Mouse (Mus musculus) hindbrain, embryonic 12.5 days (tissue): ENCODE data around the gene Dnpep. TPM values are rescaled to one million over a fixed set of nuclear protein-coding genes. Genes with fewer than 3 reads are reported as not detected.

Source experiments
- ATAC-seq: fragments of 200-750 bp; cut with Nextera tagmentation; 2 replicates; pipeline ENCODE4 v1.8.0; 2017; ENCODE audit warnings: moderate TSS enrichment; ENCODE audit not compliant: low FRiP score
- H3K27ac ChIP-seq: fragments of 300-500 bp; sonication (generic); 2 replicates; pipeline ENCODE4 v1.5.1; 2016; ENCODE audit warnings: mild to moderate bottlenecking
- H3K27me3 ChIP-seq: fragments of 300-500 bp; sonication (generic); 2 replicates; pipeline ENCODE4 v1.6.1; 2016; ENCODE audit warnings: mild to moderate bottlenecking
- H3K36me3 ChIP-seq: fragments of 300-500 bp; sonication (generic); 2 replicates; pipeline ENCODE4 v1.6.1; 2016; ENCODE audit warnings: mild to moderate bottlenecking
- H3K4me1 ChIP-seq: fragments of 300-500 bp; sonication (generic); 2 replicates; pipeline ENCODE4 v1.6.1; 2016
- H3K4me2 ChIP-seq: fragments of 300-500 bp; sonication (generic); replicated peaks from 2 replicates; pipeline ENCODE4 v1.6.1; 2016; ENCODE audit warnings: mild to moderate bottlenecking
- H3K4me3 ChIP-seq: fragments of 300-500 bp; sonication (generic); 2 replicates; pipeline ENCODE4 v1.5.1; 2016; ENCODE audit warnings: mild to moderate bottlenecking
- H3K9ac ChIP-seq: fragments of 300-500 bp; sonication (generic); 2 replicates; pipeline ENCODE4 v1.6.1; 2016; ENCODE audit warnings: mild to moderate bottlenecking, moderate library complexity
- H3K9me3 ChIP-seq: fragments of 300-500 bp; sonication (generic); replicated peaks from 2 replicates; pipeline ENCODE4 v1.6.1; 2016; ENCODE audit warnings: mild to moderate bottlenecking
- WGBS: fragments of 180-500 bp; shearing (Covaris S2); methylation state at CpG from one replicate; pipeline ENCODE4 v1.1.7; 2016; 5-methylcytosine and 5-hydroxymethylcytosine counted together
- polyA plus RNA-seq: library from polyadenylated mRNA; unstranded; fragments of >200 nt; fragmentation: Nextera tagmentation; extraction: Ambion mirVana; gene quantifications from 2 replicates; pipeline ENCODE4 v1.2.1, GENCODE M21; 2016

Gene Dnpep
- polyA plus RNA-seq: 173 and 175 TPM in 2 replicates

DNA sequence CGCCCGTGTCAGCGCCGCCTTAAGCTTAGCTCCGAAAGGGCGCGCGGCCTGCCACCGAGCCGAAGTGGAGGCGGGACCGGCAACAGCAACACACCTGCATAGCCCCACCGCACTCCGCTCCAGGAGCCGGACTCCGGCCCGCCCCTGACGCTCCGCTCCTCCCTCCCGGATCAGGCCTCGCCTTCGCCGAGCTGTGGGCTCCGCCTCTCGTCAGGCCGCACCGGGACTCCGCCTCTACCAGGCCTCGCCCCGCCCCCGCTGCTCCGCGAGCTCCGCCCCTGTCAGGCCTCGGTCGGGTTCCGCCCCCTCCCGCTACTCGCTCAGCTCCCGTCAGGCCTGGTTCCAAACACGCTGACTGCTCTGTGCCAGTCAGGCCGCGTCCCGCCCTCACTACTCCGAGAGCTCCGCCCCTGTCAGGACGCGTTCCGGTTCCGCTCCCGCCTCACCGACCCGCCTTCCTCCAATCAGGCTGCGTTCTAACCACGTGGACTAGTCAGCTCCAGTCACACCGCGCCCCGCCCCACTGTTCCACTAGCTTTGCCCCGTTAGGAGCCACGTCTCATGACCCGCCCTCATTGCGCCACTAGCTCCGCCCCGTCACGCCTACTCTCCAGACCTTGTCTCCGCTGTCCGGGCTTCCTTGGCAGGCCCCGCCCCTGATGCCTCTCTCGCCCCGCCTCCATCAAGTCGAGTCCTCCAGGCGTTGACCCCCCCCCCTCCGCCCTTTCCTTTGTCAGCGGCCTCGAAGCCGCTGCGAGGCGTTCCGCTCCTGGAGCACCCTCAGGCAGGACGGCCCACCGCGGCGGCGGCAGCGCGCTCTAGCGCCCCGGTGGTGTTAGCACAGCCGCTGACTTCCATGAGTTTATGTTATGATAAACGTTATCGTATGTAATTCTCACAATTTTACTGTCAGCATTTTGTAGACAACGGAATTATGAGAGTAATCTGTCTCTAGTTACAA lies at the start of gene Dnpep:
Dnpep (minus strand) TSS at position 750 of the 961 bp plus-strand sequence.
- H3K9ac ChIP-seq: peak within 1 kb of the TSS; percentile 73

DNA sequence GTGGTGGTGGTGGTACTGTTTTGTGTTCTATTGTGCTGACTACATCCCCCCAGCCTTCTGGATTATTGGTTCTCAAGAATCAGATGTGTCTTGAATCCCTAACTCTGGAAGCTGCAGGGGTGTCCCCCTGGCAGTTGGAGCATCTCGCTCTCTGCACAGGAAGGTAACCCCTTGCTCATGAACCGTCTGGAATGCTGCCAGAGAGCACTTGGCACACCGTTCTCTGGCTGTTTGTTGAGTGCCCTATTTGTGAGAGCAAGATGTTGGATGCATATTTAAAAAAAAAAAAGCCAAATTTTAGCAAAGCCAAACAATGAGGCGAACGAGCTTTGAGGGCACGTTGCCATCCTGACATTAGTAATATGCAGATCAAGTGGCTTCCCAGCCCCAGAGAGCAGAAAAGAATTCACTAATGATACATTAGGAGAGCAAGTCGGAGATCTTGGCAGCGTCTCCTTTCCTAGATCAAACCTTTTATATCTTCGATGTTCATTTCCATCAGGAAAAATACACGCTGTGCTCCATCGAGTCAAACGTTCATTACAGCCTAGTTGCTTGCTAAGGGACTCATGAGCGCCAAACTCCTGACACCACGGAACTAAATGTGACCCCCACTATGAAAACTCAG lies 47.8 kb upstream of the Dnpep start:
- no peak overlapping the region for H3K9ac ChIP-seq
- 88% methylated on average over 14 of the region's 14 CpGs for WGBS
- ATAC-seq: no peak
- H3K4me3 ChIP-seq: no peak overlapping the region
- H3K4me1 ChIP-seq: peaks cover 14% of the 10 kb centered on the region
- no peak overlapping the region for H3K4me2 ChIP-seq
- peaks cover 39% of the 10 kb centered on the region for H3K27me3 ChIP-seq
- no peak overlapping the region for H3K27ac ChIP-seq
- H3K9me3 ChIP-seq: no peaks in the 10 kb centered on the region
- no peaks in the 10 kb centered on the region for H3K36me3 ChIP-seq

More for the DNA sequence above, at the start of gene Dnpep:
- under 1% methylated on average over 91 of the region's 92 CpGs for WGBS
- Histone ChIP-seq H3K4me3 (peak within 1 kb of the TSS; percentile 69), H3K4me2 (peak within 1 kb of the TSS; percentile 79), H3K27ac (peak within 1 kb of the TSS; percentile 94), H3K4me1 (peaks cover 9% of the 10 kb centered on the region), H3K9me3 (no peaks in the 10 kb centered on the region), H3K36me3 (peaks cover 27% of the 10 kb centered on the region), H3K27me3 (no peaks in the 10 kb centered on the region)
- peak; percentile 99 for ATAC-seq

DNA sequence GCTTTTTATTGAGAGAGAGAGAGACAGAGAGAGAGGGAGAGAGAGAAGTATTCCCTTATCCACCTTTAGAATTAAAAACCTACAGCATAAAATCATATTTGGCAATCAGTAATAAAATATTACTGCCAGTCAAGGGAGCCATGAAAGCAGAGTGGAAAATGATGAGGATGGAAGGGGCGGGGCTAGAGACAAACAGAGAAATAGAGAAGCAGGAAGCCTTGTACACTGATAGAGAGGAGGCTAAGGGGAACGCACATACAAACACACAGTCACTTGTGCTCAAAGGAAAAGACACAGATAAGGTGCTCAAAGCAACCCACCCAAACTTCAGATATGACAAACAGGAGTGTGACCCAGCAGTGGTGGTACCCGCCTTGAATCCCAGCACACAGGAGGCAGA lies 46.1 kb upstream of the Dnpep start:
- H3K4me3 ChIP-seq: no peak overlapping the region
- no peak overlapping the region for H3K9ac ChIP-seq
- WGBS: 84% methylated on average over 3 of the region's 3 CpGs
- H3K4me2 ChIP-seq: no peak overlapping the region
- H3K36me3 ChIP-seq: no peaks in the 10 kb centered on the region
- H3K9me3 ChIP-seq: no peaks in the 10 kb centered on the region
- H3K4me1 ChIP-seq: peaks cover 14% of the 10 kb centered on the region
- no peak overlapping the region for H3K27ac ChIP-seq
- H3K27me3 ChIP-seq: peaks cover 48% of the 10 kb centered on the region
- ATAC-seq: no peak

DNA sequence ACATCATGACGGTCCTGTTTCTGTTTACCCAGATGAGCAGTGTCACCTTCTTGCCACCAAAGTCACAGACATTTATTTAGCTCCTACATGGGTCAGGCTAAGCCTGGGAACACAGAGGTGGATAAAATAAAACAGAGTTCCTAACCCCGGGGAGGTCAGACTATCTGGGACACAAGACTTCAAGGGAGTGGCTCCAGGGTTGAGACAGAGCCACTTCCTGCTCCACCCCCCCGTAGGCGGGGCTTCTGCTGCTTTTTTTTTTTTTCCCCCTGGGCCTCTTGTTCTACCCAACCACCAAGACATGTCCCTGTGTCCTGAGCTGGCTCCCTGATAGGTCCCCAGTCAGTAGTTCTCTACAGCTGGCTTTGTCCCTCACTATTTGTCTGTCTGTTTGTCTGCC lies 44.0 kb upstream of the Dnpep start:
- no peak overlapping the region for H3K27ac ChIP-seq
- H3K4me1 ChIP-seq: peaks cover 14% of the 10 kb centered on the region
- ATAC-seq: no peak
- peaks cover 56% of the 10 kb centered on the region for H3K27me3 ChIP-seq
- H3K4me3 ChIP-seq: no peak overlapping the region
- no peaks in the 10 kb centered on the region for H3K36me3 ChIP-seq
- no peak overlapping the region for H3K4me2 ChIP-seq
- WGBS: 52% methylated on average over 4 of the region's 4 CpGs
- no peaks in the 10 kb centered on the region for H3K9me3 ChIP-seq
- no peak overlapping the region for H3K9ac ChIP-seq

DNA sequence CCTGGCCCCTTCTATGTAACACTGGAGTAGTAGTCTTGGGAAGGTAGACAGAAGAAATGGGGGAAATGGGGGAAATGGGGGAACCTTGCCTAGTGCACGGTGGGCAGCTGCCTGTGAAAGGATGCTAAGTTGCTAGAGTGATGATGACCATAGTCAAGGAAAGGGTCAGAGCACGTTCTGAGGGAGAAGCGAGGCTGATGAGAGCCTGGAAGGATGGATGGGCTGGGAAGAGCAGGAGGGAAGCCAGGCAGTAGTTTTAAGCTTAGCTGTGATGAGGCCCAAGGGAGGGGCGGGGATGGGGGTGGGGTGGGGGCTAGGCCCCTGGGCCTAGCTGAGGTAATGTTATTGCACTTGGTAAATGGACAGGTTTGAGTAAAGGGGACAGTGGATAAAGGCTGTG lies 43.3 kb upstream of the Dnpep start:
- H3K4me1 ChIP-seq: peaks cover 14% of the 10 kb centered on the region
- ATAC-seq: no peak
- no peak overlapping the region for H3K9ac ChIP-seq
- no peak overlapping the region for H3K27ac ChIP-seq
- WGBS: 44% methylated on average over 4 of the region's 4 CpGs
- no peaks in the 10 kb centered on the region for H3K9me3 ChIP-seq
- no peaks in the 10 kb centered on the region for H3K36me3 ChIP-seq
- peak overlapping the region; percentile 49 for H3K4me2 ChIP-seq
- H3K4me3 ChIP-seq: no peak overlapping the region; the same call in 1 of the 2 replicates
- H3K27me3 ChIP-seq: peaks cover 56% of the 10 kb centered on the region

DNA sequence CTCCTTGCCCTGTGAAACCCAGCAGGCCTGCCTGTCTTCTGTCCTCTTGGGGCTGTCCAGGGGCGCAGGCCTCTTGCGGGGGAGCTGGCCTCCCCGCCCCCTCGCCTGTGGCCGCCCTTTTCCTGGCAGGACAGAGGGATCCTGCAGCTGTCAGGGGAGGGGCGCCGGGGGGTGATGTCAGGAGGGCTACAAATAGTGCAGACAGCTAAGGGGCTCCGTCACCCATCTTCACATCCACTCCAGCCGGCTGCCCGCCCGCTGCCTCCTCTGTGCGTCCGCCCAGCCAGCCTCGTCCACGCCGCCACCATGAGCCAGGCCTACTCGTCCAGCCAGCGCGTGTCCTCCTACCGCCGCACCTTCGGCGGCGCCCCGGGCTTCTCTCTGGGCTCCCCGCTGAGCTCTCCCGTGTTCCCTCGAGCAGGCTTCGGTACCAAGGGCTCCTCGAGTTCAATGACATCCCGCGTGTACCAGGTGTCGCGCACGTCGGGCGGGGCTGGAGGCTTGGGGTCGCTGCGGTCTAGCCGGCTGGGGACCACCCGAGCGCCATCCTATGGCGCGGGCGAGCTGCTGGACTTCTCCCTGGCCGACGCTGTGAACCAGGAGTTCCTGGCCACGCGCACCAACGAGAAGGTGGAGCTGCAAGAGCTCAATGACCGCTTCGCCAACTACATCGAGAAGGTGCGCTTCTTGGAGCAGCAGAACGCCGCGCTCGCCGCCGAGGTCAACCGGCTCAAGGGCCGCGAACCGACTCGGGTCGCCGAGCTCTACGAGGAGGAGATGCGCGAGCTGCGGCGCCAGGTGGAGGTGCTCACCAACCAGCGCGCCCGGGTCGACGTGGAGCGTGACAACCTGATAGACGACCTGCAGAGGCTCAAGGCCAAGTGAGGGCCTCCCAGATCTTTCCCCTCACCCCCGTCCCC lies 42.6 kb upstream of the Dnpep start, which contains the start of gene Des:
Des (plus strand) TSS at position 218 of the 920 bp plus-strand sequence.
- Histone ChIP-seq H3K4me2 (peak within 1 kb of the TSS; percentile 49), H3K27me3 (peaks cover 56% of the 10 kb centered on the region), H3K9me3 (no peaks in the 10 kb centered on the region), H3K36me3 (no peaks in the 10 kb centered on the region), H3K4me1 (peaks cover 14% of the 10 kb centered on the region), H3K27ac (no peak within 1 kb of the TSS), H3K4me3 (peak within 1 kb of the TSS; percentile 29), H3K9ac (0 out of 2 replicates have a peak within 1 kb of the TSS, but pooled peaks have one; percentile 5)
- 2% methylated on average over 80 of the region's 80 CpGs for WGBS
- 0 out of 2 replicates have a peak, but pooled peaks have one; percentile 35 for ATAC-seq

DNA sequence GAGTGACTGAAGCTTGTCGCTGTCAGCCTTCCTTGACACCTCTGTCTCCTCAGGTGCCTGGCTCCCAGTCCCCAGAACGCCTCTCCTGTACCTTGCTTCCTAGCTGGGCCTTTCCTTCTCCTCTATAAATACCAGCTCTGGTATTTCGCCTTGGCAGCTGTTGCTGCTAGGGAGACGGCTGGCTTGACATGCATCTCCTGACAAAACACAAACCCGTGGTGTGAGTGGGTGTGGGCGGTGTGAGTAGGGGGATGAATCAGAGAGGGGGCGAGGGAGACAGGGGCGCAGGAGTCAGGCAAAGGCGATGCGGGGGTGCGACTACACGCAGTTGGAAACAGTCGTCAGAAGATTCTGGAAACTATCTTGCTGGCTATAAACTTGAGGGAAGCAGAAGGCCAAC lies 41.6 kb upstream of the Dnpep start:
- Histone ChIP-seq H3K4me2 (no peak overlapping the region), H3K27ac (no peak overlapping the region), H3K9ac (no peak overlapping the region), H3K9me3 (no peaks in the 10 kb centered on the region), H3K4me1 (peaks cover 14% of the 10 kb centered on the region), H3K36me3 (no peaks in the 10 kb centered on the region), H3K4me3 (no peak overlapping the region), H3K27me3 (peaks cover 54% of the 10 kb centered on the region)
- no peak for ATAC-seq
- 68% methylated on average over 13 of the region's 13 CpGs for WGBS

DNA sequence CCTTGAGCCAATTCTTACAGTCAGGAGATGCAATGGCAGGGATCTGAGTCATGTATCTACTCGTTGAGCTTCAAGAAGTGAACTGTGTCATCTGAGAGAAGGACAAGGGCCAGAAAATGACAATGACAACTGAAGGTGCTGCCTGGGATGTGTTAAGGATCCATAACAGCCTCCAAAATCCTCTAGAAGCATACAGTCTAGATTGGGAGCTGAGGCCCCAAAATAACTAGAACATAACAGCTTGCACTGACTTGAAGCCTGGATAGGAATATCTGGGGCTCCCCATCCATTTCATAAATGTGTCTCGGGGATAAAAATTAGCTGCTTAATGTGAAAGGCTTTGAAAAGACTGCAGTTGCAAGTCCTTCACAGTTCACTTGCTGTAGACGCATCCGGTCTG lies 40.2 kb upstream of the Dnpep start:
- H3K27ac ChIP-seq: no peak overlapping the region
- 87% methylated on average over 4 of the region's 4 CpGs for WGBS
- no peak for ATAC-seq
- no peak overlapping the region for H3K4me2 ChIP-seq
- no peaks in the 10 kb centered on the region for H3K36me3 ChIP-seq
- no peaks in the 10 kb centered on the region for H3K9me3 ChIP-seq
- H3K9ac ChIP-seq: no peak overlapping the region
- peaks cover 50% of the 10 kb centered on the region for H3K27me3 ChIP-seq
- peaks cover 14% of the 10 kb centered on the region for H3K4me1 ChIP-seq
- no peak overlapping the region for H3K4me3 ChIP-seq

DNA sequence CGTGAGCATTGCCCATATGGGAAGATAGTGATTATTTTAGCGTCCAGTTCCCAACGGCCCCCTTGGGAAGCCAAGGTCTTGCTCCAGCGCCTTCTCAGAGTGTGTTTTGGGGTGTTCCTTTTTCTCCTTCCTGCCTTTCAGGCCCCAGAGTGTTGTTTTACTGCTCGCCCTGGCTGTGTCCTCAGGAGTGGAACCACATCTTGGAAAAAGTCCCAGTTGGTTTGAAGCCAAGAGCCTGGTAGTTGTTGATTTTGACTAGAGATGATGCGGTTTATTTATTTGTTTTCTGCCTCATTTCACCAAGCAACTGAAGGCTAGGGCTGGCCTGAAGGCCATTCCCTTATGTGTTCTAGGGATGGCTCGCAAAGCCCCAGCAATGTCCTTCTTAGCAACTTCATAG lies 39.5 kb upstream of the Dnpep start:
- H3K27me3 ChIP-seq: peaks cover 42% of the 10 kb centered on the region
- no peak overlapping the region for H3K27ac ChIP-seq
- peaks cover 14% of the 10 kb centered on the region for H3K4me1 ChIP-seq
- no peak overlapping the region for H3K4me3 ChIP-seq
- ATAC-seq: no peak
- no peaks in the 10 kb centered on the region for H3K9me3 ChIP-seq
- no peaks in the 10 kb centered on the region for H3K36me3 ChIP-seq
- 81% methylated on average over 7 of the region's 7 CpGs for WGBS
- H3K9ac ChIP-seq: no peak overlapping the region
- H3K4me2 ChIP-seq: no peak overlapping the region

DNA sequence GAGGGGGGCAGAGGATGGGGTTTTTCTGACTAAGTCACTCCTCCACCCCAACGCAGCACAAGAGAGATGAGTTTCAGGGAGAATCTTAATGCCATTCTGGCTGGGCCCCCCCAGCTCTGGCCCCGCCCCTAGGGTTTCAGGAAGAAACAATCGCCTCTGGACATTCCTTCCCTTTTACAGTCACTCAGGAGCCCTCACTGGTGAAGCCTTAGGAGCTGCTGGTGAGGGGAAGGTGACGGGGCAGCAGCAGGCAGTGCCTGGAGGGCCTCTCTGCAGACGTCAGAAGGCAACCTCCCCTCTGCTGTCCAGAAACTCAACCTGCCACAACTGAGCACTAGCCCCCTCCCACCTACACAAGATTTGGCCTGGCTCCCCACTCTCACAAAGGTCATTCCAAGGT lies 31.5 kb upstream of the Dnpep start:
- no peak overlapping the region for H3K27ac ChIP-seq

DNA sequence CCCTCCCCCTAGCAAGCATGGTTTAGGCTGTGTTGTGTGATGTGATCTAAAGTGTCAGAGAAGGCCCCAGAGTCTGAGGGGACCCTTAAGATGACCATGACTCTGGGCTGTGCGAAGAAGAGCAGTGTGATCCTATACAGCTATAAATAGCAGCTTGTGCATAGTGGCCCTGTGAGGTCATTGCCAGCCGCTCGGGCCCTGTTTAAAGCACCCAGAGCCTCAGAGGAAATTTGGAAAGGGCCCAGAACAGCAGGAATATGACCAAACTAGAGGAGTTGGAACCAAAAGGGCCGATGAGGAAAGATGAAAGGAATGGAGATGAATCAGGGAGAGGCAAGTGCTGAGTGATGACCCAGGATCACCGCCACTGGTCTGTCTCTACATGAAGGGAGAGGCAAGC lies 29.5 kb upstream of the Dnpep start:
- Histone ChIP-seq H3K9ac (no peak overlapping the region), H3K9me3 (no peaks in the 10 kb centered on the region), H3K4me1 (peaks cover 28% of the 10 kb centered on the region), H3K4me3 (no peak overlapping the region), H3K27ac (no peak overlapping the region), H3K4me2 (no peak overlapping the region), H3K27me3 (peaks cover 7% of the 10 kb centered on the region), H3K36me3 (no peaks in the 10 kb centered on the region)
- ATAC-seq: no peak
- 86% methylated on average over 5 of the region's 5 CpGs for WGBS

More for the DNA sequence above, 31.5 kb upstream of the Dnpep start:
- H3K27me3 ChIP-seq: peaks cover 7% of the 10 kb centered on the region
- H3K4me1 ChIP-seq: peaks cover 25% of the 10 kb centered on the region
- no peaks in the 10 kb centered on the region for H3K36me3 ChIP-seq
- WGBS: 22% methylated on average over 4 of the region's 5 CpGs
- ATAC-seq: no peak
- no peak overlapping the region for H3K4me2 ChIP-seq
- H3K9me3 ChIP-seq: no peaks in the 10 kb centered on the region
- no peak overlapping the region for H3K9ac ChIP-seq
- no peak overlapping the region for H3K4me3 ChIP-seq
